Mouse (Mus musculus) layer of hippocampus, adult 11-12 months (tissue): ENCODE data around the gene Nfe2l1.
A peak's percentile ranks its signal among the peaks of the same experiment; 100 is the strongest.

Experiments used
- DNase-seq: peaks from one replicate; pipeline ENCODE4 v3.0.0; 2022; ENCODE audit warnings: low spot score

Nfe2l1 gene

GRCm38 (mm10) chr11:96843627-96844026, 13.9 kb upstream of the Nfe2l1 start:
- DNase-seq: no peak

GRCm38 (mm10) chr11:96840290-96840689, 10.5 kb upstream of the Nfe2l1 start:
- peak; percentile 68 for DNase-seq

- DNase-seq: no peak
Measured at GRCm38 (mm10) chr11:96839877-96840276, 10.1 kb upstream of the Nfe2l1 start.

- no peak for DNase-seq
Measured at GRCm38 (mm10) chr11:96839428-96839827, 9.7 kb upstream of the Nfe2l1 start.

GRCm38 (mm10) chr11:96838341-96838740, 8.6 kb upstream of the Nfe2l1 start:
- DNase-seq: no peak

GRCm38 (mm10) chr11:96837298-96837697, 7.5 kb upstream of the Nfe2l1 start:
- no peak for DNase-seq

- DNase-seq: no peak
Measured at GRCm38 (mm10) chr11:96834127-96834526, 4.4 kb upstream of the Nfe2l1 start.

- DNase-seq: no peak
Measured at GRCm38 (mm10) chr11:96832973-96833372, 3.2 kb upstream of the Nfe2l1 start.

- DNase-seq: no peak
Measured at GRCm38 (mm10) chr11:96832541-96832940, 2.8 kb upstream of the Nfe2l1 start.

GRCm38 (mm10) chr11:96831516-96831915, 1.7 kb upstream of the Nfe2l1 start:
- no peak for DNase-seq

GRCm38 (mm10) chr11:96830539-96831216, 910 bp upstream of the Nfe2l1 start:
- no peak for DNase-seq

- peak; percentile 68 for DNase-seq
Measured at GRCm38 (mm10) chr11:96829403-96829812, 360 bp downstream of the Nfe2l1 start.

- DNase-seq: no peak
Measured at GRCm38 (mm10) chr11:96828881-96829280, 887 bp downstream of the Nfe2l1 start.

GRCm38 (mm10) chr11:96827917-96828316, 1.9 kb downstream of the Nfe2l1 start:
- no peak for DNase-seq

GRCm38 (mm10) chr11:96827062-96827581, 2.6 kb downstream of the Nfe2l1 start:
- DNase-seq: no peak

GRCm38 (mm10) chr11:96826481-96826880, 3.3 kb downstream of the Nfe2l1 start:
- DNase-seq: no peak

GRCm38 (mm10) chr11:96824783-96825495, 4.8 kb downstream of the Nfe2l1 start:
- DNase-seq: peak; percentile 49

- DNase-seq: peak; percentile 84
Measured at GRCm38 (mm10) chr11:96823880-96824782, 5.6 kb downstream of the Nfe2l1 start.

GRCm38 (mm10) chr11:96823471-96823837, 6.3 kb downstream of the Nfe2l1 start:
- no peak for DNase-seq

- DNase-seq: no peak
Measured at GRCm38 (mm10) chr11:96822675-96823470, 6.9 kb downstream of the Nfe2l1 start.

- no peak for DNase-seq
Measured at GRCm38 (mm10) chr11:96821956-96822355, 7.8 kb downstream of the Nfe2l1 start.
